Mouse (Mus musculus): Measurements from ENCODE around the gene Stk4. TPM values are rescaled to one million over a fixed set of nuclear protein-coding genes. Genes with fewer than 3 reads are reported as not detected.

Stk4 gene
- total RNA-seq, 1 experiment = 58.5 TPM

- no peak for TF ChIP-seq CHD2 (IDR thresholded peaks at IDR 0.05; ENCODE audit: low read depth, low read length)
- no peak for TF ChIP-seq ZNF384 (IDR thresholded peaks at IDR 0.05; ENCODE audit: low read depth, low read length)
- TF ChIP-seq ZC3H11A (IDR thresholded peaks at IDR 0.05; ENCODE audit: borderline replicate concordance, low read depth, low read length) = no peak
- no peak for TF ChIP-seq MAFK (IDR thresholded peaks at IDR 0.05; ENCODE audit: insufficient read depth, low read depth, low read length)
- TF ChIP-seq HCFC1 (IDR thresholded peaks at IDR 0.05; ENCODE audit: borderline replicate concordance, insufficient read depth, low read length) = no peak
- Histone ChIP-seq H3K9ac (ENCODE audit: insufficient read depth, low read depth, low read length, poor library complexity, severe bottlenecking) (no peak overlapping the region), H3K36me3 (ENCODE audit: control insufficient read depth, insufficient read depth, low read length, poor library complexity, severe bottlenecking) (peaks cover 36% of the 10 kb centered on the region), H3K9me3 (ENCODE audit: control insufficient read depth, insufficient read depth, low read depth, low read length) (no peaks in the 10 kb centered on the region), H3K4me3 (ENCODE audit: insufficient read depth in 1 of 2, low read depth in 1 of 2, low read length in 2 of 2, poor library complexity in 1 of 2, severe bottlenecking in 1 of 2) (no peak overlapping the region), H3K4me1 (ENCODE audit: control insufficient read depth in 2 of 2, insufficient read depth in 2 of 2, low read length in 2 of 2, poor library complexity in 1 of 2) (no peaks in the 10 kb centered on the region), H3K27ac (ENCODE audit: insufficient read depth, low read depth, low read length, poor library complexity, severe bottlenecking) (no peak overlapping the region)
- in situ Hi-C loops (cut with MboI; ENCODE audit: low sequenced_read_pairs in 2 of 2, unreplicated experiment in 2 of 2) = no loop called here
- DNase-seq (ENCODE audit: low read depth, low spot score) = no peak
Measured at GRCm38 (mm10) chr2:164084342-164084700, 14.2 kb downstream of the Stk4 start.

- no peaks in the 10 kb centered on the region for H3K9me3 ChIP-seq (ENCODE audit: control insufficient read depth, insufficient read depth, low read depth, low read length)
- H3K9ac ChIP-seq (ENCODE audit: insufficient read depth, low read depth, low read length, poor library complexity, severe bottlenecking) = no peak overlapping the region
- H3K4me3 ChIP-seq (ENCODE audit: insufficient read depth in 1 of 2, low read depth in 1 of 2, low read length in 2 of 2, poor library complexity in 1 of 2, severe bottlenecking in 1 of 2) = no peak overlapping the region
- H3K36me3 ChIP-seq (ENCODE audit: control insufficient read depth, insufficient read depth, low read length, poor library complexity, severe bottlenecking) = peaks cover 26% of the 10 kb centered on the region
- no peak for TF ChIP-seq MAFK (IDR thresholded peaks at IDR 0.05; ENCODE audit: insufficient read depth, low read depth, low read length)
- no peak for TF ChIP-seq HCFC1 (IDR thresholded peaks at IDR 0.05; ENCODE audit: borderline replicate concordance, insufficient read depth, low read length)
- no peak for TF ChIP-seq CHD2 (IDR thresholded peaks at IDR 0.05; ENCODE audit: low read depth, low read length)
- TF ChIP-seq ZNF384 (IDR thresholded peaks at IDR 0.05; ENCODE audit: low read depth, low read length) = no peak
- no peak for TF ChIP-seq ZC3H11A (IDR thresholded peaks at IDR 0.05; ENCODE audit: borderline replicate concordance, low read depth, low read length)
- no peak overlapping the region for H3K27ac ChIP-seq (ENCODE audit: insufficient read depth, low read depth, low read length, poor library complexity, severe bottlenecking)
- H3K4me1 ChIP-seq (ENCODE audit: control insufficient read depth in 2 of 2, insufficient read depth in 2 of 2, low read length in 2 of 2, poor library complexity in 1 of 2) = no peaks in the 10 kb centered on the region
- no peak for DNase-seq (ENCODE audit: low read depth, low spot score)
- in situ Hi-C loops (cut with MboI; ENCODE audit: low sequenced_read_pairs in 2 of 2, unreplicated experiment in 2 of 2) = no loop called here
Measured at GRCm38 (mm10) chr2:164087416-164088017, 17.4 kb downstream of the Stk4 start.

GRCm38 (mm10) chr2:164089508-164089907 lies 19.4 kb downstream of the Stk4 start:
- in situ Hi-C loops (cut with MboI; ENCODE audit: low sequenced_read_pairs in 2 of 2, unreplicated experiment in 2 of 2) = no loop called here
- H3K9me3 ChIP-seq (ENCODE audit: control insufficient read depth, insufficient read depth, low read depth, low read length) = no peaks in the 10 kb centered on the region
- no peak for TF ChIP-seq ZNF384 (IDR thresholded peaks at IDR 0.05; ENCODE audit: low read depth, low read length)
- TF ChIP-seq HCFC1 (IDR thresholded peaks at IDR 0.05; ENCODE audit: borderline replicate concordance, insufficient read depth, low read length) = no peak
- no peak for TF ChIP-seq ZC3H11A (IDR thresholded peaks at IDR 0.05; ENCODE audit: borderline replicate concordance, low read depth, low read length)
- no peak for TF ChIP-seq MAFK (IDR thresholded peaks at IDR 0.05; ENCODE audit: insufficient read depth, low read depth, low read length)
- no peak for TF ChIP-seq CHD2 (IDR thresholded peaks at IDR 0.05; ENCODE audit: low read depth, low read length)
- H3K36me3 ChIP-seq (ENCODE audit: control insufficient read depth, insufficient read depth, low read length, poor library complexity, severe bottlenecking) = peaks cover 15% of the 10 kb centered on the region
- no peaks in the 10 kb centered on the region for H3K4me1 ChIP-seq (ENCODE audit: control insufficient read depth in 2 of 2, insufficient read depth in 2 of 2, low read length in 2 of 2, poor library complexity in 1 of 2)
- no peak for DNase-seq (ENCODE audit: low read depth, low spot score)
- H3K9ac ChIP-seq (ENCODE audit: insufficient read depth, low read depth, low read length, poor library complexity, severe bottlenecking) = no peak overlapping the region
- no peak overlapping the region for H3K27ac ChIP-seq (ENCODE audit: insufficient read depth, low read depth, low read length, poor library complexity, severe bottlenecking)
- no peak overlapping the region for H3K4me3 ChIP-seq (ENCODE audit: insufficient read depth in 1 of 2, low read depth in 1 of 2, low read length in 2 of 2, poor library complexity in 1 of 2, severe bottlenecking in 1 of 2)

GRCm38 (mm10) chr2:164094152-164094551 lies 24.0 kb downstream of the Stk4 start:
- DNase-seq (ENCODE audit: low read depth, low spot score) = no peak
- peaks cover 18% of the 10 kb centered on the region for H3K36me3 ChIP-seq (ENCODE audit: control insufficient read depth, insufficient read depth, low read length, poor library complexity, severe bottlenecking)
- no peak overlapping the region for H3K9ac ChIP-seq (ENCODE audit: insufficient read depth, low read depth, low read length, poor library complexity, severe bottlenecking)
- in situ Hi-C loops (cut with MboI; ENCODE audit: low sequenced_read_pairs in 2 of 2, unreplicated experiment in 2 of 2) = no loop called here
- no peak overlapping the region for H3K27ac ChIP-seq (ENCODE audit: insufficient read depth, low read depth, low read length, poor library complexity, severe bottlenecking)
- TF ChIP-seq ZNF384 (IDR thresholded peaks at IDR 0.05; ENCODE audit: low read depth, low read length) (no peak), HCFC1 (IDR thresholded peaks at IDR 0.05; ENCODE audit: borderline replicate concordance, insufficient read depth, low read length) (no peak), MAFK (IDR thresholded peaks at IDR 0.05; ENCODE audit: insufficient read depth, low read depth, low read length) (no peak), CHD2 (IDR thresholded peaks at IDR 0.05; ENCODE audit: low read depth, low read length) (no peak), ZC3H11A (IDR thresholded peaks at IDR 0.05; ENCODE audit: borderline replicate concordance, low read depth, low read length) (no peak)
- H3K9me3 ChIP-seq (ENCODE audit: control insufficient read depth, insufficient read depth, low read depth, low read length) = no peaks in the 10 kb centered on the region
- H3K4me3 ChIP-seq (ENCODE audit: insufficient read depth in 1 of 2, low read depth in 1 of 2, low read length in 2 of 2, poor library complexity in 1 of 2, severe bottlenecking in 1 of 2) = no peak overlapping the region
- no peaks in the 10 kb centered on the region for H3K4me1 ChIP-seq (ENCODE audit: control insufficient read depth in 2 of 2, insufficient read depth in 2 of 2, low read length in 2 of 2, poor library complexity in 1 of 2)

Measured in ES-E14 (cell line).